Mouse (Mus musculus) ovary, adult 2 months (tissue): Measurements from ENCODE around the gene Prdm1. TPM values are rescaled to one million over a fixed set of nuclear protein-coding genes. Genes with fewer than 3 reads are reported as not detected.

ENCODE experiments used
- polyA plus RNA-seq: library from polyadenylated mRNA; depleted of rRNA; stranded (reverse); fragments of >200 nt; gene quantifications from 2 replicates; pipeline ENCODE4 v1.2.3, GENCODE M21; 2012; rRNA removed

Prdm1 gene
- polyA plus RNA-seq: 2.6 and 3.1 TPM in 2 replicates

DNA sequence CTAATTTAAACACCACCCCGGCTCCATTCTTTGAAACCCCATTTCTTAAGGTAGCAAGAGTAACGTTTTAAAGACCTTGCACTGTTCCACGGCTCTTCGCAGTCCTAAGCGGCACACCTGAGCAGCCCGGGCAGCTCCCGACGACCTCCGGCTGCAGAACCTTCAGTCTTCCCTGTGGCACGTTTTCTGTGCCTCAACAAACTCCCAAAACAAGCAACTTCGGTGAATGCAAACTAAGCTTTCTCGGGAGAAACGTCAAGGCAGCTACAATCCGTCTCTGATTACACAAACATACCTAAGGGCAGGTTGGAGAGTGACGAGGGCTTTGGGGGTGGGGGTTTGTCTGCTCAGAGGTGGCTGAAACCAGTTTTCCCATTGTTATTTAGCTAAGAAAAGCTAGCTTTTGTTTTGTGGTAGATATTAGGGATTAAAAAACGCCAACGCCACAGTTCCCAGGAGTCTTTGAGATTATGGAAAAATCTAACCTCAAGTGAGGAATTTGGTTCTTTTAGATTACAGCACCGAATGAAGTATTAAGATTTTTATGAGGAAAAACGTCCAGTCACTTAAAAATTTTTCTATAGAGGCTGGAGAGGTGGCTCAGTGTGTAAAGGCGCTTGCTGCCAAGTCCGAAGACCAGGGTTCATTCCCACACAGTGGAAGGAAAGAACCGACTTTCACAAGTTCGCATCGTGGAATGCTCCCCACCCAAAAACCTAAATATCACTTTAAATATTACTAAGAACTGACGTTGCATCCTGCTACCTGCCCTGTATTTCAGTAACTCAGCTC, at the start of gene Prdm1:
Gene Prdm1 (minus strand): TSS at position 211 of the 792 bp plus-strand sequence.

